Mouse (Mus musculus): ENCODE measurements around the gene Zbp1.

- TF ChIP-seq FOSL1 (IDR thresholded peaks at IDR 0.05; ENCODE audit: insufficient read depth, low read length, poor library complexity, severe bottlenecking), result no peak
- TF ChIP-seq CTCF (IDR thresholded peaks at IDR 0.05; ENCODE audit: control insufficient read depth, insufficient read depth, insufficient read length), result no peak
Measured at GRCm38 (mm10) chr2:173168411-173168851, 50.3 kb downstream of the Zbp1 start.

All from C2C12 (cell line).